Mouse (Mus musculus) sigmoid colon, adult 10 weeks (tissue): ENCODE measurements around the gene Ptger4. TPM values are rescaled to one million over a fixed set of nuclear protein-coding genes. Genes with fewer than 3 reads are reported as not detected.

Experiments used
- polyA plus RNA-seq: library from polyadenylated mRNA; stranded (reverse); fragments of 350-450 nt; fragmentation: Illumina TruSeq; extraction: RNeasy Lipid Tissue Mini Kit (QIAGEN cat#74804); gene quantifications from one replicate; pipeline ENCODE4 v1.2.3, GENCODE M21; 2014; ENCODE audit warnings: low read depth, low replicate concordance

Gene Ptger4
- polyA plus RNA-seq, result 33.8 TPM

GRCm38 (mm10) chr15:5243959-5244905, at the start of gene Ptger4:
Gene Ptger4, minus strand, starts transcription at chr15:5244187.

GRCm38 (mm10) chr15:5185366-5186292, 58.4 kb downstream of the Ptger4 start, which contains the start of gene Ttc33:
Gene Ttc33, plus strand, starts transcription at chr15:5185525.

Other genes starting within 250 kb of the Ptger4 start
- gene C7, start 180.4 kb downstream of the Ptger4 start, polyA plus RNA-seq, result 0.47 TPM
- gene Card6, start 135.6 kb downstream of the Ptger4 start, polyA plus RNA-seq, result 11.4 TPM
- 38.4 TPM for gene Rpl37, start 127.5 kb downstream of the Ptger4 start, polyA plus RNA-seq
- 134 TPM for gene Prkaa1, start 100.3 kb downstream of the Ptger4 start, polyA plus RNA-seq
- gene Ttc33, start 58.7 kb downstream of the Ptger4 start, polyA plus RNA-seq, result 59.6 TPM